Mouse (Mus musculus) cerebellum, adult 9-10 months (tissue): ENCODE results near the gene Lrrc4c.

Experiments used
- DNase-seq: peaks from one replicate; pipeline ENCODE4 v3.0.0; 2022

Gene Lrrc4c

DNA sequence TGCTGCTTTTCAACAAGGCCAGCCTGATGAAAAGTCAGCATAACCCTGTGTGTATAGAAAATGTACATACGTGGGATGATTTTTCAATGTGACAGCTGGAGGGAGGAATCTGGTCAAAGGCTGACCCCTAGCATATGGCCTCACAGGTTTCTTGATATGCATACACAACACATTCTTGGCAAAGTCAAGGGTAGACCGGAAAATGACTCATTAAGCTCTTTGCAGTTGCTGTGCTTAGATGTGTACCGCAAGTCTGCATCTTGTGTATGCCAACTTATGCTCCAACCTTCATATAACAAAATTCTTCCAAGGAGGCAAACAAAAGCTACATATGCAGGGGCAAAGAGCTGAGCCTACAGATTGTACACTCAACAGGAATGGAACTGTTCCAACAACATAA, 631.6 kb downstream of the Lrrc4c start:
- DNase-seq = peak; percentile 46

DNA sequence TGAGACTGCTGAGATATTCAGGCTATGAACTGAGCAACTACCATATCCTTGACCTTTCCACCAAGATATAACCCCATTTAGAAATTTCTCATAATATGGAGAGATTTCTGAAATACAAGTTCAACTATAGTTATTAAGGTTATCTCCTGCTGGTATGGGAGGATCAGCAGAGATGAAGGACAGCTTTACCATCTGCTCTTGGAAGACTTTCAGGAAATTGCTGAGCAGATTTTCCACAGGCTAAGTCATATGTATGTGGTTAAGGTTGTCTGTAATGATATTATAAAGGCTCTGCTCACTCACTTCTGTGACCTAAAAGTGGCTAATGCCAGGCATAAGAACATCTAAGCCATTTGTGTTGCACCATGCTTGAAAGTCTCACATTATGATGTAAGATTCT, 681.6 kb downstream of the Lrrc4c start:
- peak; percentile 63 for DNase-seq

DNA sequence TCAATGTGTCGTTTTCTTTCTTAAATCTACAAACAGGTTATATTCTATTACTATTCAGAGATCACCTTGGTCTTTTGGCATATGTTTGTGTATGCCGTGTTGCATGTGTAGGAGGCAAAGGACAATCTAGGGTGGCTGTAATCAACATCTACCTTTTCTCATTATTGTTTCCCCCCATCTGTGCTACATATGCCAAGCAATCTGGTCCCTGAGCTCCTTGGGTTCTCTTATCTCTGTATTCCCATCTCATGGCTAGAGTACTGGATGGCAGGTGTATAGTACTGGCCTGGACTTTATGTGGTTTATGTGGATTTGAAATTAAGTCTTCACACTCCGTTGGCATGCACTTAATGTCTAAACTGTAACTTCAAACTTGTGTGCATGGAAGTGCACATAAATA, 700.4 kb downstream of the Lrrc4c start:
- peak; percentile 76 for DNase-seq

GRCm38 (mm10) chr2:97026991-97027390, 709.0 kb downstream of the Lrrc4c start:
- no peak for DNase-seq

DNA sequence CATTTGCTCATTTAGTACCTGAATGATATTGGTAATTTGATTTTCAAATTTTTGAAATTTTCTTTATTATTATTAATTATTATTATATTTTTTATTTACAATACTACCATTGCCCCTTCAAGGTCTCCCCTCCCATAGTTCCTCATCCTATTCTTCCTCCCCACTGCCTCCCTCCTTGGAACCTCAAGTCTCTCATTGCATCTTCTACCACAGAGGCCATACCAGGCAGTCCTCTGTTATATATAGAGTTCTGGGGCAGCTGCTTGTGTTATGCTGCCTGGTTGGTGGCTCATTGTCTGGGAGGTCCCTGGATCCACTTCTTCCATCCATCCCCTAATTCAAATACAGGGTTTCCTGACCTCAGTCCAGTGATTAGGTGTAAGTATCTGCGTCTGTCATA, 709.6 kb downstream of the Lrrc4c start:
- no peak for DNase-seq

DNA sequence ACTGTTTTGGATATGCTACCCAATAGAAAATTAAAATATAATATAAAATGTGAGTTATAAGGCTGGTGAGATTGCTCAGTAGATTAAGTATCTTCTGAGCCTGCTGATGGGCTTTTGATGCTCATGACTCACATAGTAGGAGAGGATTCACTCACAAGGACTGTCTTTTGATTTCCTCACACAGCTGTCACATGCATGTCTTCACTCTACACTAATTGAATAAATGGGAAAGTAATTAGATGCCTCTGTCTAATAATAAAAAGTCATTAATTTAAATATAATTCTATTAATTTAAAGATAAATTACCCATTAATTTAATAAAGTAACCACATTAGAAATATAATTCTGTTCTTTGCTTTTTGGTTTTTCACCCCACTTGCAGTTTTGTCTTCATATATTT, 718.4 kb downstream of the Lrrc4c start:
- DNase-seq = no peak

GRCm38 (mm10) chr2:97037024-97037814, 719.2 kb downstream of the Lrrc4c start:
- DNase-seq = no peak

GRCm38 (mm10) chr2:97044016-97044415, 726.0 kb downstream of the Lrrc4c start:
- no peak for DNase-seq

GRCm38 (mm10) chr2:97045628-97046027, 727.7 kb downstream of the Lrrc4c start:
- DNase-seq = no peak

DNA sequence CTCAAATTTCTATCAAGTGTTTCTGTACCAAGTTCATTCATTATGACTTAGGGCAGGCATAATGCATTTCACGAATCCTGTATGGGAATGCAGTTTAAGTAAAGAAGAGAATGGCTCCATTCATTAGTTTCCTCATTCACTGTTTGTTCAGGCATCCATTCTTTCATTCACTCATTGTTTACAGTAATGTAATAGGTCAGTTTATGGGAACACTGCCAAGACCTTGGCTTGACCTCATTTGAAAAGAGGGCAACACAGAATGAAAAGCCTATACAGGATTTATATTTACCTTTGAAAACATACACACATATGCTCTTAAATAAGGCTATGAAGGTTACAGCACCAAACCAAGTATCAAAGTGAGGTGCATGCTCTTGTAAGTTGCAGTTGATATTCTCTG, 762.2 kb downstream of the Lrrc4c start:
- no peak for DNase-seq

GRCm38 (mm10) chr2:97097965-97098364, 780.0 kb downstream of the Lrrc4c start:
- no peak for DNase-seq

DNA sequence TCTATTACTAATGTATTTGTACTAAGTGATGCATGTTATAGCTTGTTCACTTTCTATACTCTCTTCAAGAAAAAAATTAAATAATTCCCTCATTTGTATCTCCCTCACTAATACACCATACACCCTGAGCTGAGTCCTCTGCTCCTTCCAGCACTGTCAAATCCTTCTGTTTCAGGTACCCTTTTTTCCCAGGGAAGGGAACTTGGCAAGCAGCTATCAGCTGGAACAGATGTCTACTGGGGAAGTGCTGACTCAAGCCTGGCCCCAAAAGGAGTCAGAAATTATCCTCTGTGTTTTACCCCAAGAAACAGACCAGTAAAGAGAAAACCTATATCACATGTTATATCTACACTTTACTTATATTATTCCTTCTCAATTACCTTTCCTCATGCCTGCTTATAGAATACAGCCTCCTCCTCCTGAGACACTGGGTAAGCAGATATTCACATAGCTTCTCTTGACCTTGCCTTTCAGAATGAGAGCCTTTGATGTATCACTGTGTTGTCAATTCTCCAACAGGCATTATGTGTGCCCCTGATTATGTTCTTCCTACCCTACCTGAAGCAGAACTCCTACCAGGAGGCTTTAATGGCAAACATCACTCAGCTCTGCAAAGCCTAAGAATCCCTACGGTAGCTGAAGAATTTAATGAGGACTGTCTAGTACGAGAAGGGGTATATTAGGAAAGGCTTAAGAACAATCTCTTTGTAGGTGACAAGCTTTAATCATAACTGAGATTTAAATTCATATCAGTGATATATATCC, 785.6 kb downstream of the Lrrc4c start:
- peak; percentile 27 for DNase-seq

DNA sequence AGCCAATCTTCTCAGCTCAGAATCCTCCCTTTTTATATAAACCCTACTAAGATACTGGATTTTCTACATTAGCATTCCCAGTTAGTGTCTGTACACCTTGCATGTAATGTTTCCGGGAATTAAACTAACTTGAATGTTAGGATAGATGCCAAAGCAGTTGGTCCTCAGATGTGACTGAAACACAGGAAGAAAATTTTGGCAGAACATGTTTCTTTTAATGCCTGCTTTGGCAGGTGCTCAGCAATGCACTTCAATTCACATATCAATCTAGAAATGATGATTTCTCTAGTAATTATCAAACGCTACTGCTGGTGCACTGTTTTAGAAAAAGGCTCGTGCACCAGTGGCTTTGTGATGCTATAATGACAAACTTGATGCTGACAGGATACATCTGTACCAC, 806.3 kb downstream of the Lrrc4c start:
- peak; percentile 39 for DNase-seq

DNA sequence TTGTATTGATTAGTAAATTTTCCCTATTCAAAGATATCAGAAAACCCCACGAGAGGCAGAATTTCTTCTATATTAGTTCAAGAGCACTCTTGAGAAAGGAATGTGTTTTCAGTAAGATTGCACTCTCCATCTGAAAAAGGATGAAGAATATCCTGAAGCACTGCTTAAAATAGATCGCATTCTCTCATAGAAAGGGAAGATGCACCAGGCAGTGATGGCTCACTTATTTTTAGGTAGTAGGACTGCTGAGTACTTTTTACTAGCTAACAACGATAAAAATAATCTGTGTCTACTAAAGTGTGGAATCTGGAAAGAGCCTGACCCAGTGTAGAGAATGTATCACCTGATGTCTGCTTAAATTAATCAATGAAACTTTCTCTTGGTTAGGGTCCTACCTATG, 820.5 kb downstream of the Lrrc4c start:
- no peak for DNase-seq

GRCm38 (mm10) chr2:97151626-97152194, 833.7 kb downstream of the Lrrc4c start:
- no peak for DNase-seq

- DNase-seq = no peak
Measured at GRCm38 (mm10) chr2:97165745-97166144, 847.8 kb downstream of the Lrrc4c start.

DNA sequence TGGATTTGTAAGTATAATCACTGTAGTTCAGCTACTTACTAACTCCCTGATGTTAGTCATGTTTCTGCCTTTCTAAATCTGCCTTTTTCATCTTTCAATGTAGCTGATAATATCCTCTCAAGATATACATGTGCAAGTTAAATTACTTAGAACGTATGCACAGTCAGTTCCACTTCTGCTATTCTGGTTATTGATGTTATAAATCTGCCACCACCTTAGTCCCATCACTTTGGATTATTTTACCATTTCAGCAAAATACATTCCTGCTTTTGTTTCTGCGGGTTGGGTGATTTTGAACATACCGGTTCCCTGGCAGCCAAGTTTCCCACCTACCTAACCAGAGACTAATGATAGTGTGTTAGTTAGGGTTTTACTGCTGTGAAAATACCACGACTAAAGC, 860.4 kb downstream of the Lrrc4c start:
- no peak for DNase-seq

DNA sequence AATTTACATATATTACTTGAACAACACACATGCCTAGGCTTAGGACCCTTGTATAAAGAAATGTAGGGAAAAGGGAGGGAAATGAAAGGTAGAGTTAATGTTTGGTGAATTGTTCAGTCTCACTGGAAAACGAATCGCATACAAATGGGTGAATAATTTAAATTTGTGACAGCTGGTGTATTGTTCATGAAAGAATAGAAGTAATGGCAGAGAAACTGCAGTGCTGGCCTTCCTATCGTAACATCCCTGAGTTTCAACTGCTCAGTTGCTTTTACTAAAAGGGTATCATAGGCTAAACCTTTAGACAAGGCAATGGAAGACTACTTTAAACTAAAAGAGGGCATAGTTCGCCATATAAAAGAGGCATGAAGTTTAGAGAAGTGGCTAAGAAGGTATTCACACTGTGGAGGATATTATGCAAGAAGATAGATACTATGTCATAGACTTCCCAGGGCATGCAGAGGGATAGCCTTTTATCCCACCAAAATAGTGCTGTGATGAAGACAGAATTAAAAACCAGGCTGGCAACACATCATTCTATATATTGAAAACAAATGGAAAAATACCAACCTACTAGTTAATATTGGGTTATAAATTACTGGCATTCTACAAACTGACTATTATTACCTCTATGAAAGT, 879.1 kb downstream of the Lrrc4c start:
- DNase-seq = no peak

GRCm38 (mm10) chr2:97232966-97233365, 915.0 kb downstream of the Lrrc4c start:
- peak; percentile 93 for DNase-seq

DNA sequence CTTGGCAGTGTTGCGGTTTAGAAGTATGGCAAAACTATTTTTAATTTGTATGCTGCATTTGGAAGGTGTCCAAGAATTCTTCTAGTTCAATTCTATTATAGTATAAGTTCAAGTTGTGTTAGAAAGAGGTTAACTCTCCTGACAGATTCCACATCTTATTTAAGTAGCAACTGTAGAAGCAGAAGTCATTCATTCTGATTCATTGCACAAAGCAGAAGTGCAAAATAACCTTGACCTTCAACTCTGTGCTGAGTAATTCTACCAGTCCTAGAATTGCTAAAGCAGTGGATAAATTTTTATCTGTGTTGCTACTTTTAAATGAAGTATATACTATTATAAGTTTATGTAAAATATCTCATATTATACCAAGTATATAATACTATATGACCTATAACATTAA, 916.1 kb downstream of the Lrrc4c start:
- peak; percentile 14 for DNase-seq

DNA sequence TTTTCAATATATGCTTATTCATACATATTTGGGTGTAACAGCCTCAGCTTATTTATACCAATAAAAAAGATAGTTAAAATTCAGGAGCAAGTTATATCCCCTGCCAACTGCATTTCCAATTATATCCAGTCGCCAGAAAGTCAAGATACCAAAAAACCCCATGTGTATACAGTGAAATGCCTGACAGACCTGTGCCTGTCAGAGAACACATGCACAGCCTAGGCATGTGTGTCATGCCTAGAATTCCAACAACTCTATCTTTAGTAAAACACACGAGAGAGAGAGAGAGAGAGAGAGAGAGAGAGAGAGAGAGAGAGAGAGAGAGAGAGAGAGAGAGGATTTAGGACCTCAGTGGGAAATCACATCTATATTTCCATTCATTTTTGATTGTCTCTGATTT, 956.7 kb downstream of the Lrrc4c start:
- DNase-seq = no peak

DNA sequence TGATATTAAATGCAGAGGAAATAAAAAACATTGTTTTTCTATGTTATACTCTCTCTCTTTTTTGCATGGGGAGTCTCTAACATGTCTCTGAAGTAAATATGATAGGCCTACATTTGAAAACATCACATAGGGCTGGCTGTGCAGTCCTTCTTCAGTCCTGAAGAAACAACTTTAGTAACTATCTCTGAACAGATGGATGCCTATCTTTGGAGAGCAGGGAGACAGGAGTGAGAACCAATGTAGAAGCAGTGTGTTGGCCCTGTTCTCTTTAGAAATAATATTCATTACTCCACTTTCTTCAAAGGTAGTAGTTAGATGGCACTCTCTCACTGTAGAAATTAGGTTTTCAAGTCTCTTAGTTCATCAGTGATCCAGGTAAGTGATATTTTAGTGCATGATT, 967.0 kb downstream of the Lrrc4c start:
- no peak for DNase-seq

DNA sequence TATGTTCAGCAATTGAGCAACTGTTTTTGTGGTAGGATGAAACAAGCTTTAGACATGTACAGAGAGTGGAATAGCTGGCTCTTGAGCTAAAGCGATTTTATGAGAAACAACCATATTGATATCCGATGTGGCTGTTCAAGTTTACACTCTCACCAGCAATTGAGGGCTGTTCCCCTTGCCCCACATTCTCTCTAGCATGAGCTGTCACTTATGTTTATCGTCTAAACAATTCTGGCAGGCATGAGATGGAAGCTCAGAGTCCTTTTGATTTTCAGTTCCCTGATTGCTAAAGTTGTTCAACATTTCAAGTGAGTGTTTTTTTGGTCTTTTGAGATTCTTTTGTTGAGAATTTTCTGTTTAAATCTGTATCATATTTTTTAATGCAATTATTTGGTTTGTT, 976.2 kb downstream of the Lrrc4c start:
- DNase-seq = no peak

- peak; percentile 84 for DNase-seq
Measured at GRCm38 (mm10) chr2:97299704-97300103, 981.7 kb downstream of the Lrrc4c start.
